In the genomic region with DNA sequence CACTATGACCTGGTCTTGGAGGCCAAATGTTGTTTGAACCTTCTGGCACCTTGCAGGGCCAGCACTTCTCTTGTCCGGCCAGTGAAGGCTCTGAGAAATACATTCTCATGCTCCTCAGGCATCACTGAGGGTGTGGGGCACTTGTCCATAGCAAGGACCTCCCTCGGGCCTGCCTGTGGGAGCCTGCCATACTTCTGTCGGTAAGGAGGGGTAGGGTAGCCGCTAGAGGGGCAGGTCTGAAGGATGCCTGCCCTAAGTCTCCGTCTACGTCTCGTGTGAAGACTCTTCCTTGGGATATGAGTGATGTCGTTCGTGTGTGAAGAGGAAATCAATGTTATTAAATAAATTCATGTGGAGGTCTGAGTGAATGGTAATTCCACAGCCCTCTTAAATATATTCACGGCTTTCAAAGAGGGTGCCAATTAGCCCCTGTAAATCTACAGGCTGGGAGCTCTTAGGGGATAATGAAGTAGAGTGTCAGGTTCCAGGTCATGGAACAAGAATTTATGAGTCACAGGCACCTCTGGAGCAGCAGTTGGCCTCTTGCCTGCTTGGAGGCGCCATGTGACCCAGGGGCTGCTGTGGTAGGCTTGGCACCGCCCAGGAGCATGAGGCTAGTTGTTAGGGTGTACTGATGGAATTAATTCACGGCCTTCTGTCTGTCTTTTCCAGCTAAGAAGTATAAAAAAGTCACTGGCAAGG, we compare ENCODE assay signal across 9 mouse cellular contexts.
DNase-seq lines count a peak whose midpoint lies in the region; ATAC-seq and TF ChIP-seq lines count a peak whose summit lies in the region.
"Had no signal": no experiment of that assay in that cellular context is flagged by ENCODE, and none has a peak within 500 bp of the region (broad histone marks: within the 10 kb centered on the region; RNA-seq: fewer than 3 reads in every experiment).

No protein-coding gene starts in this region.

- no peaks in the 10 kb centered on the region for H3K9me3 ChIP-seq in heart, embryonic 12.5 days (replicated peaks)
- no peaks in the 10 kb centered on the region for H3K9me3 ChIP-seq in kidney, postnatal 0 days (replicated peaks; ENCODE audit: low read length)

- no peak overlapping the region for H3K4me3 ChIP-seq in heart, embryonic 12.5 days
- H3K4me3 ChIP-seq in kidney, postnatal 0 days (replicated peaks; ENCODE audit: low read depth, low read length): no peak overlapping the region

- H3K27me3 ChIP-seq in heart, embryonic 12.5 days (replicated peaks): no peaks in the 10 kb centered on the region
- H3K27me3 ChIP-seq in kidney, postnatal 0 days (ENCODE audit: insufficient read depth, low read length): no peaks in the 10 kb centered on the region

- peak; percentile 60; the same call in 1 of the 2 replicates for ATAC-seq in heart, embryonic 12.5 days (ENCODE audit: insufficient number of reproducible peaks, low FRiP score)
- ATAC-seq in kidney, postnatal 0 days (replicated peaks; ENCODE audit: low FRiP score, low read depth): peak; percentile 78
- no peak for ATAC-seq in CD4-positive, CD25-positive, alpha-beta regulatory T cell, adult 4 months

- H3K27ac ChIP-seq in heart, embryonic 12.5 days (ENCODE audit: poor library complexity, severe bottlenecking): peak overlapping the region; percentile 55
- H3K27ac ChIP-seq in kidney, postnatal 0 days: no peak overlapping the region

- 72% methylated on average over 13 of the region's 13 CpGs for WGBS in heart, embryonic 12.5 days
- 24% methylated on average over 13 of the region's 13 CpGs for WGBS in kidney, postnatal 0 days

- TF ChIP-seq CTCF in kidney, postnatal 0 days (IDR thresholded peaks at IDR 0.05; ENCODE audit: low read depth): no peak

- peaks cover 50% of the 10 kb centered on the region for H3K36me3 ChIP-seq in heart, embryonic 12.5 days
- H3K36me3 ChIP-seq in kidney, postnatal 0 days (ENCODE audit: insufficient read depth, low read length): peaks cover 3% of the 10 kb centered on the region; the same call in 1 of the 2 replicates

- no peak overlapping the region for H3K4me2 ChIP-seq in heart, embryonic 12.5 days
- no peak overlapping the region for H3K4me2 ChIP-seq in kidney, postnatal 0 days (ENCODE audit: low read length)

- no peak overlapping the region for H3K9ac ChIP-seq in heart, embryonic 12.5 days
- no peak overlapping the region for H3K9ac ChIP-seq in kidney, postnatal 0 days (ENCODE audit: low read depth, low read length)

- DNase-seq in retina, postnatal 1 day: peak; percentile 73
- DNase-seq in retina, embryonic 14.5 days (ENCODE audit: low spot score): no peak
- peak; percentile 68 for DNase-seq in kidney, postnatal 0 days (ENCODE audit: low spot score)
- DNase-seq in embryo, embryonic 9.5 days (ENCODE audit: extremely low spot score): no peak
- no peak for DNase-seq in thymus, postnatal 14 days
- no peak for DNase-seq in cerebellum, postnatal 14 days
- DNase-seq: thymus, adult 2 months had no signal

- H3K4me1 ChIP-seq in heart, embryonic 12.5 days (replicated peaks): peaks cover 19% of the 10 kb centered on the region
- H3K4me1 ChIP-seq in kidney, postnatal 0 days (replicated peaks; ENCODE audit: insufficient read depth, low read length): peaks cover 8% of the 10 kb centered on the region

Comparison
In these comparisons a context has a peak if more than half of its experiments do, and no peak if none do; other contexts are left out.
1. DNase-seq: peak in retina, postnatal 1 day (single experiment) and kidney, postnatal 0 days (single experiment); none in retina, embryonic 14.5 days (single experiment), embryo, embryonic 9.5 days (single experiment), thymus, postnatal 14 days (single experiment) and cerebellum, postnatal 14 days (0 of 2).